Mouse (Mus musculus) lung, postnatal 0 days (tissue): ENCODE measurements around the gene Lmf1.

Experiments
- CTCF ChIP-seq: IDR thresholded peaks from 2 replicates; pipeline ENCODE4 v1.5.1; 2016; ENCODE audit warnings: antibody characterized with exemption, mild to moderate bottlenecking
- EP300 ChIP-seq: IDR thresholded peaks from 2 replicates; pipeline ENCODE4 v1.6.1; 2016; ENCODE audit warnings: antibody characterized with exemption, mild to moderate bottlenecking, control low read depth

DNA sequence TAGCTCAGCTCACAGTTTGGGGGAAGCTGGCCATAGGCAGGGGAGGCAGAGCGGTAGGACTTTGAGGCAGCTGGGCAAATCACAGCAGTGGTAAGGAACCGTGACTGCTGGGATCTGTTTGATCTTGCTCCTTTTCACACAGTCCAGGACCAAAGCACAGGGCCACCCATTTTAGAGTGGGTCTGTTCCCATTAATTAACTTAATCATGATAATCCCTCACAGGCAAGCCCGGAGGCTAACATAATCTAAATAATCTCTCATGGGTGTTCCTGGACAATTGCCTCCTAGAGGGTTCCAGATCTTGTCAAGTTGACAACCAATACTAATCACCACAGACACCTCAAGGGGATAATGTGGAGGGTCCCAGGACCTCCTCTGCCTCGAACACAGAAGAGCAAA, 19.3 kb upstream of the Lmf1 start:
- no peak for TF ChIP-seq CTCF
- TF ChIP-seq EP300 = no peak
